Mouse (Mus musculus) CD8-positive naive resting alpha-beta T cell, adult 2 months (primary cell): ENCODE results near the gene Nedd8.

ENCODE experiments used
- DNase-seq, 2 experiments: peaks; one replicate each; pipeline ENCODE4 v3.0.0; 2022; ENCODE audit warnings: low read depth in 2 of 2, low spot score in 2 of 2

The Nedd8 gene

DNA sequence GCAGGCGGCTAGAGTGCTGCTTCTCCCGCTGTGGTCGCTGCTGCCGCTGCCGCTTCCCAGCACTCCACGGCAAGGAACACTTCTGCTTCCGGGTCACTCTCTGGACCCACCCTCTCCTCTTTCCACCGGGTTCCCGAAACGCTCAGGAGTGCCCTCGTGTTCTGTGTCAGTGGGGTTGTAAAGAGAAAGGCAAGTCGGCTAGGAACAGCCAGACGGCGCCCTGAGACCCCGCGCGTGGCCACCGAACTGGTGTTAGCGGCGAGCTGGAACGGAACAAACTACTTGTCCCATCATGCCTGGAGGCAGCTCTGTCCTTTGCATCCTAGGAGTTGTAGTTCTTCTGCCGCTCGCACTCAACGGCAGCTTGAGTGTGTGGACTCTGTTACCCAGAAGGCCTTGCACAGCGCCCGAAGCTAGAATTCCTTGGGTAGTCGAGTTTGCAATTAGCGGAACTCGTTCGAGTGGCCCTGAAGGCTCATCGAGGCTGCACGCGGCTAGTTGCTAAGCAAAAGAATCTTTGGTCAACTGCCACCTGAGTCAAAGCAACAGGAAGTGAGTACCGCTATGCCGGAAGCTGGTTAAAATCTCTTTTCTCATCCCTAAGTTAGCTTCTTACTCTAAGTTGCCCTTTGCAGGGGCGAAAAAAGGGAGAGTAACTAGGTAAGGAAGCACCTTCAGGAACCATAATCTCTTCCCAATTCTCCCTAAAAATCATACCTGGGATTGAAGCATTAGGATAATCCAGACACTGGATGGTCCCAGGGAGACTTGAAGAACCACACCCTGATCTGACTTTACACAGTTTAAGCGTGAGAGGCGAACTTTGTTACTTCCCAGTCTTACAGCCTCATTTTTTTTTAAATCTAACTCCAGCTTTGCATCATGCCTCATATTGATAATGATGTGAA, at the start of gene Nedd8, which contains the start of gene Gmpr2:
Gene Nedd8, minus strand, starts transcription at position 292 of the 908 bp plus-strand sequence.
Gene Gmpr2, plus strand, starts transcription at position 109 of the 908 bp plus-strand sequence.
- peak; percentile 83 to 85 for DNase-seq

- no peak for DNase-seq
Observed at GRCm38 (mm10) chr14:55721076-55721475, 49.2 kb upstream of the Nedd8 start.

DNA sequence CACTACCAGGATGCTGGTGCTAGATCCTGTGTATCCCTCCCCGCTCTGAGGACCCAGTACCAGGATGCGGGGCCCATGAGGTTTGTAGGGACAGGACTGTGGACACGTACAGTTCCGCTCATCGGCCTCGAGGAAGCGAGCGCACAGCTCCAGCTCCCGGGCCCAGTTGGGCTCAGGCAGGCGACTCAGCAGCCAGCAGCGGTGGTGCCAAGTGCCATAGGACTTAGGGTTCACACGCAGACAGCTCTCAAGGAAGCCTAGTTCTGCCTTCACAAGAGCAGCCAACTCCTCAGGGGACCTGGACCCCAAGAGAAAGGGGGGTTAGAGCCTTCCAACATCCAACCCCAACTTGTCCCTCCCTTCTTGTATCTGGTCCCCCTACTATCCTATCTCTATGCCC, 48.7 kb upstream of the Nedd8 start:
- DNase-seq: no peak

GRCm38 (mm10) chr14:55719737-55720136, 47.8 kb upstream of the Nedd8 start:
- DNase-seq: no peak

- no peak for DNase-seq
Observed at GRCm38 (mm10) chr14:55716884-55717283, 45.0 kb upstream of the Nedd8 start.

DNA sequence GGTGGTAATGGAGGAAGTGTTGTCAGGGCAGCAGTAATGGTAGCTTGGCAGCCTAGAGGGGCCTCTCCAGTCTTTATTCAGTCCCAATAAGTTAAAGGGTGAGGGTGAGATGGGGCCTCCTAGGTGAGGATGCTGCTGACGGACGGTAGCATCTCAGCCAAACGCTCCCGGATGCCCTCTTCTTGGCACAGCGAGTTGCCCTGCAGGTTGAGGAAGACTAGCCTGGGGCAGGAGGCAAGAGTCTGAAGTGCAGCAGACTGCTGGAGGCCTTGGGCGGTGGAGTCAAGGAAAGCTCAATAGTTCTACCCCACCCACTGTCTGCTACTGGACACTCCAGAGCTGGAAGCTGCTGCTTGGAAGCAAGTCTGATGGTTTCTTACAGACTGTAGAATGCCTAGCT, 44.3 kb upstream of the Nedd8 start:
- DNase-seq: no peak

DNA sequence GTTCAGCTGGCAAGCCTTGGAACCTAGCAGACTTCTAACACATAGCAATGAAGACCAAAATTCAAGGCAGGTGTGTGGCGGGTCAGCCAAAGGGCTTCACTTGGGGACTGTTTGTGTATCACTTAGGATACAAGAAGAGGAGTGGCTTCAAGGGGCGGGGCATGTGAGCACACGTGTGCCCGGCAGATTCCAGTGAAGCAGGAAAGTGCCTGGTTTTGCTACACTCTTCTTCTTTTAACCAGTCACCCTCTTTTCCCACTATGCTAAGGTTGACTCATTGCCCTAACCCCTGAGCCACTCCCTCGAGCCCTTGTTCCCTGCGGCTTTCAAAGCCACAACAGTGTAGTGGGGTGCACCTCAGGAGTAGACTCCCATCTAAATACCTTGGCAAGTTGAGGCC, 43.0 kb upstream of the Nedd8 start:
- no peak for DNase-seq

DNA sequence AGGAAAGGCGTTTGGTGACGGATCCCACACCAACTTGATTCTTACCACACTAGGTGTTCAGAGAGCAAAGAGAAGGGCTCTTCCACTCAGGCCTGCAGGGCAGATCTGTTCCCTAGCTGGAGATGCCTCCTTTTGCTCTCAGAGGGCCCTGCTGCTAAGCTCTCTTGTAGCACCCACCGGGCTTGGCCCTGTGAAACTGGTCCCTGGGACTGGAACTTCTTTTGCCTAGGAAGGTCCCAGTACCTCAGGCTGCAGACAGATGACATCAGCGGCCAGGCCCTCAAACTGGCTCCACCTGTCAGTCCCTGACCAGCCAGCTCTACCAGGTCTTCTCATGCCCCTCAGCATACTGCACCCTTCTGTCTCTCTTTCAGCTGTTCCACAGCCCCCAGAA, 41.8 kb upstream of the Nedd8 start, which contains the start of gene Tgm1:
Gene Tgm1, minus strand, starts transcription at position 198 of the 394 bp plus-strand sequence.
- no peak for DNase-seq

DNA sequence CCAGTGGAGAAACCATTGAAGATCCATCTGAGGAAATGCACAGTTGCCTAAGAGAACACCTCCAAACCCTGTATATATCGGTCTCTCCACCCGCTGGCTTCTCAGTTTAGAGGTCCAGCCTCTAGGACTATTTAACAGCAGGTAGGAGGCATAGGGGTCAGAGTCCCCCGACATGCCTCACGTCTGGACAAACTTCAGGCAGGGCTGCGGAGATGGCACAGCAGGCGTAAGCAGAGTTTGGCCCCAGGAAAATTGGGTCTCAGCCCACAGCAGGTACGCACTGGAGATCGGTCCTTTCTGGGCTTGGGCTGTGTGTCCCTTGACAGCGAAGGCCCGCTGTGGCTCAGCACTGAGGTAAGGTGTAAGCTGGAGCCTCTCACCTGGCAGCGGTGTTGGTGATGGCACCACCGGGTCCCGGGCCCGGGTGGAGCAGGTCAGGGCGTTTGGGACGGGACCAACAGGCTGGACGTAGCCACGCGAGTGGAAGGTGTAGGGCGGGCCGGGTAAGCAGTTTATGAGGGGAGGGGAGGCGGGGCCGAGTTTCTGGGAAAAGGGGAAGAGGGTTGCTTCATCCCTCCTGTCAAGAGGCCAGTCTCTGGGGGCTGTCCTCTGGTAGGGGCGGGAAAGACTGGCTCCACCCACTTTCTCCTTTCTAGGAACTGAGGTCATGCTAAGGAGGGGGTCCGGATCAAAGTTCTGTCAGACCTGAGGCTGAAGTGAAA, 41.2 kb upstream of the Nedd8 start:
- DNase-seq: no peak

DNA sequence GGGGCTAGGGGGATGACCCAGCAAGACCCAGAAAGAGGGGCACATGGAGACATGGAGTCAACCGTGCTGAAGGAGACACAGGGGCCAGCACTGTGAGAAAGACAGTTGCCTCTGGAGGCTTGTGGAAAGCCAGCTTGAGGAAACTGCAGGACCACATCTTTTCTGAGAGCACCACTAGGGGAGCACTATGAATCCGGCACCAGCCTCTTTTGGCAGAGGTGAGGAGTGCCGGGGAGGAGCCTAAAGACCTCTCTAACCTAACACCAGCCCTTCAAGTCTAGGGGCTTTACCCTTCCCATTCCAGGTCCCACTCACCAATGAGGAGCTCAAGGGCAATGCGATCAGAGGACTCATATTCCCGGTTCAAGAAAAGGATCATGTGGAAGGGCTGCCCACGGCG, 39.9 kb upstream of the Nedd8 start:
- DNase-seq: no peak

DNA sequence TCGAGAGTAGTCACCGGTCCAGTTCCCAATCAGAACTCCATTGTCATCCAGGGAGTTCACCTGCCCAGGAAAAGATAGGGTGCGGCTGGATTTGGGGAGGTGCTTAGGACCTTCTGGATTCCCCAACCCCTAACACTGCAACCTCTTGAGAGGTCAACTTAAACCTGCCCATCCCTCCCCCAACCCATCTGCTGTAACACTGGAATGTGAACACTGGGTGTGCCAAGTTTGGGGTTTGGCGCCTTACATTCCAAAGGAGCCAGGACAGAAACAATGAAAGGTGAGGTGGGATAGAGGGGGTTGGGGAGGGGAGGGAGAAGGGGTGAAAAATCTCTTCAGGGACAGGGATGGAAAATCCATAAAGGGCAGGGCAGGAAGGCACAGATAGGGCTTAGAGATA, 37.6 kb upstream of the Nedd8 start:
- no peak for DNase-seq

DNA sequence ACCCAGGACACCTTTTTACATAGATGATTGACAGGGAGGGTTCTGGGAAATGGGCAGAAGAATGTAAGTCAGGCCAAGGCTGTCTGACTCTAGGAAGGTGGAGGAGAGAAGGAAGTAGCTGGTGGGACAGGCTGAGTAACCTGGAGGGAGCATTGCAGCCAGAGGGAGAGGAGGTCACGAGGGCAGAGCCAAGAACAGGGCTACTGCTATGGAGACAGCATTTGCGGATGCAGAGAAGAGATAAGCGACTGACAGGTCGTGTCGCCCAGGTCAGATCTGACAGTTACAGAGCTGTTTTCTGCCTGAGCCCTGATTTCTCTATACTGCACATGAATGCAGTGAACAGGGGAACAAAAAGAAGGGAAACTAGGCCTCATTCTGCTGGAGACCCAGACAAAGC, 35.5 kb upstream of the Nedd8 start:
- DNase-seq: no peak

DNA sequence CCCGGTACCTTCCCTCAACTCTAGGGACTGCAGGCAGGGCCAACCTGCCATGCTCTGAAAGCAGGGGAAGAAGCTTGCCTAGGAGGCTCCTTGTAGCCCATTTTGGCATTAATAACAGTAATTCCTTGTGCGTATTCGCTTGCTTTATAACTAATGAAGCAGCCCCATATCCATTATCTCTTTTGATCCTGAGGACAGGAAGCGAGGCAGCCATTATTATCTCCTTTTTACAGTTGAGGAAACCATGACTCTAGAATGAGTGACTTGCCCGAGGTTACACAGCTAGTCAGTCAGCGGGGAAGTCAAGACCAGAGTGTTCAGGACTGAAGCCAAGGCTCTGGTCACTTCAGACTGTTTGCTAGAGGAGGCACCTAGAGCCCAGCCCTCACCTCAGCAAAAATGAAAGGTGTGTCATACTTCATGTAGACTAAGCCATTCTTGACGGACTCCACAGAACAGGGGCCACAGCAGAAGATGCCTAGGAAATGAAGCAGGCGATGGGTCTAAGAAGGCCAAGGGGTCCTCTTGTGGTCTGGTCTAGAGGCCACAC, 34.2 kb upstream of the Nedd8 start:
- no peak for DNase-seq

DNA sequence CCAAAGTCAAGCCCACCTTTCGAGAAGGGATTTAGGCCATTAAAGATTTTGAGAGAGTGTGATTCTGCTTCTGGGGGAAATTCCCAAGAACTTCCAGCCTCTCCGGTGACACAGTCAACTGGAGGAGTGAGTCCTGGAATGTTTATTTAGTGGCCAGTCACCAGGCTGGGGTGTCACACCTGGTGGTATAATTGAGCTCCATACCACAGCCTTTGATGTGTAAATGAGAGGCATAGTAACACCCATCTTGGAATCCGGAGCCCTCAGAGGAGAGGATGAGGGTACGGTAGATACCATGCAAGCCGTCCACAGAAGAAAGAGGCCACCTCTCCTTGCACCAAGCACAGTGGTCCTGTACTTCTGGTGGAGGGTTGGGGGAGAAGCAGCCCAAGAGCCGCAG, 30.8 kb upstream of the Nedd8 start:
- DNase-seq: no peak

- DNase-seq: no peak
Observed at GRCm38 (mm10) chr14:55701131-55701530, 29.2 kb upstream of the Nedd8 start.

DNA sequence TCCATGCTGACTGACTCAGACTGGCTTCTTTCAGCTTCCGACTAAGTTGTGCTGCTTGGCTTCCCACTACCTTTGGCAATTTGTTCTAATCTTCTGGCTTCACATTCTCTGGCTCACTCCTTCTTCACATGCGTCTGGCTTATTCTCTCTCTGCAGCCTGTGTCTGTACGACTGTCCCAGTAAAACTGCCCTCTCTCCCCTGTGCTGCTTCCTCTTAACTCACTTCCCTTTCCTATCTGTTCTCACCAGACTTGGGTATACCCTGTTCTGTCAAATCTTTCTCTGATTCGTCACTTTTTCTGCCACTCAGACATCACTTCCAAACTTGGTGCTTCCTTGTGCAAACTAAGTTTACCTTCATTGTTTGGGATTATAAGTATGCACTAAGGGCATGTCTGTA, 25.3 kb upstream of the Nedd8 start:
- DNase-seq: no peak

- no peak for DNase-seq
Observed at GRCm38 (mm10) chr14:55689433-55689832, 17.5 kb upstream of the Nedd8 start.

DNA sequence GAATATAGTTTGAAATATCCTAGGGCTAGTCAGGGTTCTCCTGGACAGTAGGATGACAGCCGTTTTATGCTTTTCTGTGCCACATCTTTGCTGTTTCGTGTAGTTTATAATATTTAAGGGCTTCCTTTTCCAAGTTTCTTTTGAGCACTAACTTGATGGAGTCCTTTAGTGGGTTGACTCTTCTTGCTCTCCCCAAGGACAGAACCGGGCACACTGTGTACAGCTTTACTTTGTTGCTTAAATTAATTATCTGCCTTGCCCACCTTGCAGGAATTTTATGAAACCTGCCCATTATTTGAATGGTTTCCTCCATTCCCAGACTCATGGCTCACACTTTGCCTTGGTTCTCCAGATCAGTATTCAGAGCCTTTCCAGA, 10.2 kb upstream of the Nedd8 start:
- no peak for DNase-seq

- peak; percentile 93 to 94 for DNase-seq
Observed at GRCm38 (mm10) chr14:55681160-55682117, 9.5 kb upstream of the Nedd8 start, which contains the start of gene Tinf2. TSS of gene Tinf2 (minus strand) at chr14:55681820.

GRCm38 (mm10) chr14:55677615-55678014, 5.7 kb upstream of the Nedd8 start:
- DNase-seq: no peak

GRCm38 (mm10) chr14:55672741-55673060, 777 bp upstream of the Nedd8 start:
- no peak for DNase-seq
